Mouse (Mus musculus) mouse embryonic stem cell (cell line): ENCODE measurements around the gene Gnl2.

Experiments
- in situ Hi-C, 2 experiments: fragments of 300-500 bp; cut with MboI; formaldehyde crosslinking; loops; 1 replicate in 1 of 2; 3 replicates in 1 of 2; pipeline ENCODE4 v1.14.3; 2019 to 2020; ENCODE audit warnings: low sequenced_read_pairs in 2 of 2, low pct_unique_long_range_greater_than_20kb in 1 of 2, mixed read lengths in 1 of 2; ENCODE audit not compliant: unreplicated experiment in 1 of 2

Gnl2 gene

GRCm38 (mm10) chr4:124997479-124998147 is 18.8 kb upstream of the Gnl2 start:
- in situ Hi-C loops, result no loop called here

DNA sequence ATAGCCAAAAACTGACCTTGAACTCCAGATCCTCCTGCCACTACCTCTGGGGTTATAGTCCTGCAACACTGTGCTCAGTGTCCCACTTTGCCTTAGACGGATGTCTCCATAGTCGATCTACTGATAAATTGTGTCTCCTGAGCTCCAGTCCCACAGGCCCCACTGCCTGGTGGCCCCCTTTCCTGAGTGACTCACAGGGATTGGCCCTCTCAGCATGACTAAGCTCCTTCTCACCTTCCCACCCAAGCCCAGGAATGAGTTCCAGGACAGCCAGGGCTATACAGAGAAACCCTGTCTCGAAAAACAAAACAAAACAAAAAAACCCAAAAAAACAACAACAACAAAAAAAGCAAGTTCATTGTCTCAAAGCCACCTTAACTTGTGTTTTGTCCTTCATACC is 16.8 kb upstream of the Gnl2 start:
- in situ Hi-C loops, result no loop called here

DNA sequence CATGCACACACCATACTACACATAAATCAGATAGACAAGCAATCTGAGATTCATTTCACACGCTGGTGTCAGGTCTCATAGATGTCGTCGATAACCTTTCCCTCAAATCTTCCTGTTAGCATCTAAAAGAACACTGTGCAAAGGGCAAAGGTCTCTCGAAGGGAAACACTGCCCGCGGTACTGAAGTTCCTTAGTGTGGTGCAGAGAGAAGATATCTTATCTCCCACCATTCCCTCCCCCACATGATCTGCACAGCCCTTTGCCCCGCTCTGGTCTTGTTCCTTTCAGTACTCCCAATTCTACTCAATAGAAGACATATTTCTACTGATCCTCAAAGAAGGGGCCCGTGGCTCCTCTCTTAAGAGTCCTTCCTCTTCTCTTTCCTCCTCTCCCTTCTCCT is 13.4 kb upstream of the Gnl2 start:
- in situ Hi-C loops, result no loop called here

GRCm38 (mm10) chr4:125004886-125005285 is 11.5 kb upstream of the Gnl2 start:
- in situ Hi-C loops, result no loop called here

DNA sequence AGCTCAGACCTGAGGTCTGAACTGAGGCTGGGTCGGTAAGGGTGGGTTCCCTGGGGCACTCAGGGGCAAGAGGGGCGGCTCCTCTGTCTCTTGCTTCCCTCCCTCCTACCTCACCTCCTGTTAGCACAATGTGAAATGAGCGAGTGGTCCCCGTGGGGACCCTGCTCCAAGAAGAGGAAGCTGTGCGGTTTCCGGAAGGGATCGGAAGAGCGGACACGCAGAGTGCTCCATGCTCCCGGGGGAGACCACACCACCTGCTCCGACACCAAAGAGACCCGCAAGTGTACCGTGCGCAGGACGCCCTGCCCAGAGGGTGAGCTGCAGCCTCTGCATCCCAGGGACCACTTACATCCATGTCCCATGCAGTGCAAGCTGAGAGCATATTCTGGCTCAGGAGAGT is 8.9 kb upstream of the Gnl2 start:
- in situ Hi-C loops, result no loop called here

GRCm38 (mm10) chr4:125008220-125008619 is 8.2 kb upstream of the Gnl2 start:
- in situ Hi-C loops, result no loop called here

DNA sequence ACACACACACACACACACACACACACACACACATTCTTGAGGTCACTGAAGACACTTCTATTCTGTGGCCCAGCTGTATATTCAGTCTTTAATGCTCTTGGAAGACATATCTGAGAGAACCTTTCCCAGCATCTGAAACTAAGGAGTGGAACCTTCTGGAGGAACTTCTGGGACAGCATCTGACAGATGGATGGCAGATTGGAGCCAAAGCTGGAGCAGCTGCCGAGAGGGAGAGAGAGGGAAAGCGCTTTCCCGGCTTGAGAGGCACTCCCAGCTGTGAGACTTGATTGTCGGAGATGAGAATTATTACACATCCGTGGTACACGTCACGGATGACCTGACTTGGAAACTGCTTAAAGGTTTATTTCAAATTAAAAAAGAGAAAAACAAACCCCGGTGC is 7.7 kb upstream of the Gnl2 start:
- in situ Hi-C loops, result no loop called here

GRCm38 (mm10) chr4:125017431-125017830 is 1.0 kb downstream of the Gnl2 start:
- in situ Hi-C loops, result no loop called here

GRCm38 (mm10) chr4:125020780-125021538 is 4.6 kb downstream of the Gnl2 start:
- in situ Hi-C loops, result no loop called here

DNA sequence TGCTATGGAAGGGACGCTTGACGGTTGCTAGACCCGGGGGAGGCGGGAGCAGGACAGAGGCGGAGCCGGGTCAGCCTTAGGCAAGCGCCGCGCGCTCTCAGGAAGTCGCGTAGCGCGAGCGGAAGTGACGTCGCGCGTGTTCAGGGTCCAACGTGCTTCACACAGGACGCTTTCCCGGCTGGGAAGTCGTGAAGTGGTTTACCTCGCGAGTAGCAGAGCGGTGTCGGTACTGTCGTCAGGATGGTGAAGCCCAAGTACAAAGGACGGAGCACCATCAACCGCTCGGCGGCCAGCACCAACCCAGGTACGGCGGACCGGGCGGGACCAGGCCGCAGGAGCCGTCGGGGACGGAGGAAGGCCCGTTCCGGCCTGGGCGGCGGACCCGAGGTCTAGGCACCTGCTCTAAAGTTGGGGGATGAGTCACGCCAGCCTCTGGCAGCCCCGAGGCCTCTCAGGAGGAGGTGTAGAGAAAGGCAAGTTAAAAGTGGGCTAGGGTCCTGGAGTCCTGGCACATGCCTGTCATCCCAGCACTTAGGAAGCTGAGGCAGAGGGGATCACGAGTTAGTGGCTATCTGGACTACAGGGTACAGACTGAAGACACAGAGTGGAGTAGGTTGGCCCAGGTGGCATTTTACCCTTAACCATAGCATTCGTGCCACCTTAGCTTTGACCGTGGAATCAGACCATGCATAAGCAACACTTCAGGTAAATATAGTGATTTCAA is 13.7 kb downstream of the Gnl2 start:
- in situ Hi-C loops, result no loop called here

GRCm38 (mm10) chr4:125034341-125034740 is 18.0 kb downstream of the Gnl2 start:
- in situ Hi-C loops, result no loop called here

- in situ Hi-C loops, result no loop called here
These were observed 28.1 kb downstream of the Gnl2 start for GRCm38 (mm10) chr4:125044454-125044853.

GRCm38 (mm10) chr4:125055385-125055784 is 39.0 kb downstream of the Gnl2 start:
- in situ Hi-C loops, result loop anchor here (5.0 to 10.0 kb wide), 2 partner anchors 111 to 113 kb away; no protein-coding TSS in a partner anchor

GRCm38 (mm10) chr4:125056476-125056875 is 40.1 kb downstream of the Gnl2 start:
- in situ Hi-C loops, result loop anchor here (5.0 to 10.0 kb wide), 2 partner anchors 112 to 114 kb away; no protein-coding TSS in a partner anchor

DNA sequence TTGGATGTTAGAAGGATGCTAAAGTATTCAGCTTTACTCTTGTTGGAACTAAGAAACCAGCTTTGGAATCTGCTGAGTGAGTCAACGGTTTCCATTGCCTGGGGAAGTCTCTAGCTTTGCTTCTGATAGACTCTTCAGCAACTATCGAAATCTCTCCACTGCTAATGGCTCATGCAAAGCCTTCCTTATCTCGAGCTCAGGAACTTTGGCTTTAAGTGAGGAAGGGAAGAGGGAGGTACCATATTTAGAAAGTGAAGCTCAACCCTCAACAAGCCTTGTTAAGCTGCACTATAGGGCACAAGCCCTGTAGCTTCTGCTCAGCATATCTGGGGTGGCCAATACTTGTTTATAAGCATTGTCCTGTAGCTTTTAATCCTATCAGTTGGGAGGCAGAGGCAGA is 40.9 kb downstream of the Gnl2 start:
- in situ Hi-C loops, result loop anchor here (5.0 to 10.0 kb wide), 2 partner anchors 112 to 115 kb away; no protein-coding TSS in a partner anchor

DNA sequence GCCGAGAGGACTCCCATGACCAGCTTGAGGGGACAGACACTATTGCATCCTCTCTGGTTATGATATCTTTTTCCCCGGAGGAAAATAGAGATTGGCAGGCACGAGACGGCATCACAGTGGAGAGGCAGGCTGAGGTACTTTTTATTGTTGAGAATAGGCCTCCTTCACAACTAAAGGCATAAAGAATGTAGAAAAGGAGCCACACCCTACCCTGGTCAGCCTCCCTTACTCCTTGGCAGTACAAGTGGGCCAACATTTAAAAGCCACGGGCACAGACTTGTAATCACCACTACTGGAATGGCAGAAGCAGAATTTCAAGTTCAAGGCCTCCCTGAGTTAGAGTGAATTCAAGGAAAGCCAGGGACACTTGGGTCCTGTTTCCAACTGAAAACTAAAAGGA is 41.6 kb downstream of the Gnl2 start:
- in situ Hi-C loops, result loop anchor here (5.0 to 10.0 kb wide), 2 partner anchors 113 to 116 kb away; no protein-coding TSS in a partner anchor

- in situ Hi-C loops, result loop anchor here (5.0 to 10.0 kb wide), 2 partner anchors 114 to 117 kb away; no protein-coding TSS in a partner anchor
These were observed 42.6 kb downstream of the Gnl2 start for GRCm38 (mm10) chr4:125059025-125059424.

DNA sequence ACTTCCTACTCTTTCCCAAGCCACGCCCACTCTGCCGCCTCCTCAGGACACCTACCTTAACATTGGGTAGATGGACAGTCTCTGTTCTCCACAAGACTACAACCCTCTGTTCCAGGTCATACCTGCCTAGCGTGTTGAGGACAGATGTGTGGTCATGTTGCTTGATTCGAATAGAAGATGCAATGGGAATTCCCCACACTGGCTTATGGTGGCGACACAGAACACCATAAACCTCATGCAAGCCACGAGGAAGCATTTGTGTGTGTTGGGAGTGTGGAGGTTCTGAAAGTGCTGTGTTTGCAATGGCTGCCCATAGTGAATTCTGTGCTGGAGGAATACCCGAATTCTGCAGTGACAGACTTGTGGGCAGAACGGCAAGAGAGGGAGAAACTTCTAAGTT is 47.4 kb downstream of the Gnl2 start:
- in situ Hi-C loops, result no loop called here
